Mouse (Mus musculus): ENCODE data around the gene Psmd1.
A peak's percentile ranks its signal among the peaks of the same experiment; 100 is the strongest.
"Not testable (repeated sequence)": the region's sequence is repeated elsewhere in the genome, so short reads cannot be mapped to it uniquely, and the experiment has no call there.

Psmd1 gene

GRCm38 (mm10) chr1:86064271-86064991 lies at the start of gene Psmd1:
Psmd1 (plus strand) TSS chr1:86064387.
- DNase-seq (ENCODE audit: low spot score), result peak; percentile 90

GRCm38 (mm10) chr1:86015758-86016157 lies 48.4 kb upstream of the Psmd1 start:
- not testable (repeated sequence) for DNase-seq (ENCODE audit: low spot score)

GRCm38 (mm10) chr1:86016516-86016915 lies 47.7 kb upstream of the Psmd1 start, which contains the start of gene Spata3:
Spata3 (plus strand) TSS chr1:86016816.
- DNase-seq (ENCODE audit: low spot score), result no peak

GRCm38 (mm10) chr1:86018235-86019055 lies 45.7 kb upstream of the Psmd1 start:
- DNase-seq (ENCODE audit: low spot score), result peak; percentile 64

- no peak for DNase-seq (ENCODE audit: low spot score)
Measured at GRCm38 (mm10) chr1:86021365-86021989, 42.7 kb upstream of the Psmd1 start.

GRCm38 (mm10) chr1:86032273-86032987 lies 31.8 kb upstream of the Psmd1 start:
- DNase-seq (ENCODE audit: low spot score), result no peak

- no peak for DNase-seq (ENCODE audit: low spot score)
Measured at GRCm38 (mm10) chr1:86038191-86038951, 25.8 kb upstream of the Psmd1 start.

- DNase-seq (ENCODE audit: low spot score), result no peak
Measured at GRCm38 (mm10) chr1:86040131-86040530, 24.1 kb upstream of the Psmd1 start.

- DNase-seq (ENCODE audit: low spot score), result no peak
Measured at GRCm38 (mm10) chr1:86040817-86041216, 23.4 kb upstream of the Psmd1 start.

GRCm38 (mm10) chr1:86045056-86045455 lies 19.1 kb upstream of the Psmd1 start:
- DNase-seq (ENCODE audit: low spot score), result no peak

GRCm38 (mm10) chr1:86045848-86046805 lies 18.1 kb upstream of the Psmd1 start, which contains the start of gene 2810459M11Rik:
2810459M11Rik (plus strand) TSS chr1:86045863.
- peak; percentile 57 for DNase-seq (ENCODE audit: low spot score)

GRCm38 (mm10) chr1:86046833-86047563 lies 17.2 kb upstream of the Psmd1 start:
- no peak for DNase-seq (ENCODE audit: low spot score)

- no peak for DNase-seq (ENCODE audit: low spot score)
Measured at GRCm38 (mm10) chr1:86048231-86048630, 16.0 kb upstream of the Psmd1 start.

- DNase-seq (ENCODE audit: low spot score), result no peak
Measured at GRCm38 (mm10) chr1:86048744-86049143, 15.4 kb upstream of the Psmd1 start.

- peak; percentile 52 for DNase-seq (ENCODE audit: low spot score)
Measured at GRCm38 (mm10) chr1:86053198-86053921, 10.8 kb upstream of the Psmd1 start.

- DNase-seq (ENCODE audit: low spot score), result no peak
Measured at GRCm38 (mm10) chr1:86054943-86055342, 9.2 kb upstream of the Psmd1 start.

GRCm38 (mm10) chr1:86056284-86056683 lies 7.9 kb upstream of the Psmd1 start:
- DNase-seq (ENCODE audit: low spot score), result no peak

All from testis, postnatal 10 days (tissue).